In the genomic region with DNA sequence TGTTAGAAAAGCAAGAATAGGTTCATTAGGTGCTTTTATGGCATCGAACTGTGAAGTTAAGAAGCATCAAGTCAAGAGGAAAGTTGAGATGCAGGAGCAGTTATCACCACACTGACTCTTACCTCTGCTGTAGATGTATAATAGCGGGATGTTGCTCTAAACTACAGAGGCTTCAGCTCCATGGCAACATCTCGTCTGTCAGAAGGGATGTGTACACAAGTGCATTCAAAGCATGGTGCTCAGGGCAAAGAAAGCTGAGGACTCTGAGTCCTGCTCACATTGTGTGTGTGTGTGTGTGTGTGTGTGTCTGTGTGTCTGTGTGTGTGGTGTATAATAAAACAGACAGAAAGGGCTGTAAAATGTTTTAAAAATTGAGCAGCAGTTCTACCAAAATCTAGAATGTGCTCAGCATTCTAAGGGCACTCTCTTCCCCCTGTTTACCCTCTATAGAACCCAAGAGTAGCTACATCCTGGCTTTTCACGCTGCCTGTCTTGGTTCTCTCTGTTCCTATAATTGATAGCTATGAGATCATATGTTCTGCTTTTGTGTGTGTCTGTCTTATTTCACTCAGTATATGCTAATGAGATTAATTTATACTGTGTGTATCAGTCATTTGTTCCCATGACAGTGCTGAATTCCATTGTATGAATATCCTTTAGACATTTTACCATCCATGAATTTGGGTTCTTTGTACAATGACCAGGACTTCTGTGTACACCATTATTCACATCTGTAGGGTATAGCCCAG, we compare ENCODE assay signal across 21 mouse cellular contexts. TPM values are rescaled to one million over a fixed set of nuclear protein-coding genes. Genes with fewer than 3 reads are reported as not detected.
A peak's percentile ranks its signal among the peaks of the same experiment; 100 is the strongest.
DNase-seq lines count a peak whose midpoint lies in the region; ATAC-seq lines count a peak whose summit lies in the region.
"Had no signal": no experiment of that assay in that cellular context is flagged by ENCODE, and none has a peak within 500 bp of the region (broad histone marks: within the 10 kb centered on the region; RNA-seq: fewer than 3 reads in every experiment).

No protein-coding gene starts in this region.

- H3K27me3 ChIP-seq in forebrain, embryonic 14.5 days (replicated peaks; ENCODE audit: control insufficient read depth, insufficient read depth, low read length) = no peaks in the 10 kb centered on the region
- H3K27me3 ChIP-seq in forebrain, embryonic 11.5 days (ENCODE audit: control insufficient read depth, insufficient read depth, low read length) = no peaks in the 10 kb centered on the region
- no peaks in the 10 kb centered on the region for H3K27me3 ChIP-seq in hindbrain, embryonic 16.5 days (replicated peaks; ENCODE audit: control insufficient read depth, insufficient read depth, low read length)
- no peaks in the 10 kb centered on the region for H3K27me3 ChIP-seq in hindbrain, embryonic 10.5 days (ENCODE audit: insufficient read depth, poor library complexity, severe bottlenecking)
- H3K27me3 ChIP-seq in neural tube, embryonic 13.5 days = no peaks in the 10 kb centered on the region
- no peaks in the 10 kb centered on the region for H3K27me3 ChIP-seq in intestine, embryonic 16.5 days (replicated peaks; ENCODE audit: control insufficient read depth, insufficient read depth, low read length)
- H3K27me3 ChIP-seq: CH12.LX; stomach, embryonic 15.5 days had no signal

- H3K27ac ChIP-seq in forebrain, embryonic 14.5 days (ENCODE audit: low read depth, low read length) = no peak overlapping the region
- no peak overlapping the region for H3K27ac ChIP-seq in forebrain, embryonic 11.5 days (ENCODE audit: low read depth, low read length)
- H3K27ac ChIP-seq in hindbrain, embryonic 16.5 days (ENCODE audit: low read depth, low read length) = no peak overlapping the region
- no peak overlapping the region for H3K27ac ChIP-seq in hindbrain, embryonic 10.5 days
- no peak overlapping the region for H3K27ac ChIP-seq in neural tube, embryonic 13.5 days (replicated peaks)
- H3K27ac ChIP-seq in intestine, embryonic 16.5 days (ENCODE audit: low read length) = no peak overlapping the region
- H3K27ac ChIP-seq: limb, embryonic 10.5 days; stomach, embryonic 15.5 days had no signal

- no peak for DNase-seq in forebrain, embryonic 14.5 days (ENCODE audit: low spot score)
- no peak for DNase-seq in forebrain, embryonic 11.5 days (ENCODE audit: low spot score)
- no peak for DNase-seq in hindbrain, embryonic 10.5 days (ENCODE audit: low spot score)
- no peak for DNase-seq in testis, postnatal 14 days (ENCODE audit: low spot score)
- DNase-seq: adrenal gland, adult 8-10 months; cerebellum, adult 11-12 months; cerebellum, postnatal 25 days; heart, postnatal 4 days; kidney, adult 18-20 months; kidney, postnatal 10 days; lung, embryonic 14.5 days; lung, postnatal 4 days; spleen, adult 18-20 months had no signal

- ATAC-seq in forebrain, embryonic 14.5 days = peak; percentile 48
- ATAC-seq in forebrain, embryonic 11.5 days (replicated peaks; ENCODE audit: low FRiP score) = no peak
- ATAC-seq in hindbrain, embryonic 16.5 days = peak; percentile 37; the same call in 1 of the 2 replicates
- ATAC-seq in inflammation-experienced regulatory T-cells, adult 6 months = peak; percentile 48
- ATAC-seq in neural tube, embryonic 13.5 days (ENCODE audit: low read depth) = peak; percentile 43; the same call in 1 of the 2 replicates
- no peak for ATAC-seq in intestine, embryonic 16.5 days

- H3K4me2 ChIP-seq in forebrain, embryonic 14.5 days (ENCODE audit: low read length) = no peak overlapping the region
- no peak overlapping the region for H3K4me2 ChIP-seq in forebrain, embryonic 11.5 days (ENCODE audit: low read depth, low read length, severe bottlenecking)
- H3K4me2 ChIP-seq in hindbrain, embryonic 16.5 days (ENCODE audit: low read length) = no peak overlapping the region
- no peak overlapping the region for H3K4me2 ChIP-seq in neural tube, embryonic 13.5 days
- H3K4me2 ChIP-seq in intestine, embryonic 16.5 days (ENCODE audit: low read depth, low read length) = no peak overlapping the region
- H3K4me2 ChIP-seq: liver, embryonic 11.5 days; lung, embryonic 14.5 days; stomach, embryonic 15.5 days had no signal

- H3K4me1 ChIP-seq in forebrain, embryonic 14.5 days (ENCODE audit: control insufficient read depth, insufficient read depth, low read length) = peaks cover 3% of the 10 kb centered on the region; the same call in 1 of the 2 replicates
- H3K4me1 ChIP-seq in forebrain, embryonic 11.5 days (replicated peaks; ENCODE audit: control insufficient read depth, insufficient read depth, low read length) = no peaks in the 10 kb centered on the region
- no peaks in the 10 kb centered on the region for H3K4me1 ChIP-seq in hindbrain, embryonic 16.5 days (ENCODE audit: control insufficient read depth, insufficient read depth, low read depth, low read length)
- 0 out of 2 replicates have a peak, but pooled peaks cover 6% of the 10 kb centered on the region for H3K4me1 ChIP-seq in hindbrain, embryonic 10.5 days (replicated peaks)
- peaks cover 7% of the 10 kb centered on the region; the same call in 1 of the 2 replicates for H3K4me1 ChIP-seq in neural tube, embryonic 13.5 days (replicated peaks)
- no peaks in the 10 kb centered on the region for H3K4me1 ChIP-seq in intestine, embryonic 16.5 days (ENCODE audit: control insufficient read depth, insufficient read depth, low read length)
- H3K4me1 ChIP-seq: limb, embryonic 10.5 days; stomach, embryonic 15.5 days had no signal

- 54% methylated on average over 4 of the region's 4 CpGs for WGBS in forebrain, embryonic 14.5 days
- WGBS in forebrain, embryonic 11.5 days = 74% methylated on average over 4 of the region's 4 CpGs
- WGBS in hindbrain, embryonic 16.5 days = 41% methylated on average over 4 of the region's 4 CpGs
- 68% methylated on average over 4 of the region's 4 CpGs for WGBS in hindbrain, embryonic 10.5 days
- WGBS in neural tube, embryonic 13.5 days = 42% methylated on average over 4 of the region's 4 CpGs
- 60% methylated on average over 4 of the region's 4 CpGs for WGBS in intestine, embryonic 16.5 days

- H3K9me3 ChIP-seq in forebrain, embryonic 14.5 days (replicated peaks; ENCODE audit: control insufficient read depth, low read length) = no peaks in the 10 kb centered on the region
- H3K9me3 ChIP-seq in forebrain, embryonic 11.5 days (ENCODE audit: control insufficient read depth, low read length) = no peaks in the 10 kb centered on the region
- H3K9me3 ChIP-seq in hindbrain, embryonic 16.5 days (ENCODE audit: control insufficient read depth, low read length) = no peaks in the 10 kb centered on the region
- no peaks in the 10 kb centered on the region for H3K9me3 ChIP-seq in hindbrain, embryonic 10.5 days
- no peaks in the 10 kb centered on the region for H3K9me3 ChIP-seq in neural tube, embryonic 13.5 days
- no peaks in the 10 kb centered on the region for H3K9me3 ChIP-seq in intestine, embryonic 16.5 days (ENCODE audit: control insufficient read depth, low read length)
- H3K9me3 ChIP-seq: limb, embryonic 10.5 days; stomach, embryonic 15.5 days had no signal

- H3K4me3 ChIP-seq in forebrain, embryonic 14.5 days (ENCODE audit: low read depth, low read length) = no peak overlapping the region
- no peak overlapping the region for H3K4me3 ChIP-seq in forebrain, embryonic 11.5 days (ENCODE audit: low read depth, low read length)
- H3K4me3 ChIP-seq in hindbrain, embryonic 16.5 days (ENCODE audit: low read length) = no peak overlapping the region
- no peak overlapping the region for H3K4me3 ChIP-seq in hindbrain, embryonic 10.5 days
- H3K4me3 ChIP-seq in neural tube, embryonic 13.5 days = no peak overlapping the region
- no peak overlapping the region for H3K4me3 ChIP-seq in intestine, embryonic 16.5 days (ENCODE audit: low read length)
- H3K4me3 ChIP-seq: limb, embryonic 10.5 days; stomach, embryonic 15.5 days had no signal

- H3K36me3 ChIP-seq in forebrain, embryonic 14.5 days (ENCODE audit: control insufficient read depth, insufficient read depth, low read length) = no peaks in the 10 kb centered on the region
- H3K36me3 ChIP-seq in forebrain, embryonic 11.5 days (ENCODE audit: control insufficient read depth, insufficient read depth, low read length) = no peaks in the 10 kb centered on the region
- no peaks in the 10 kb centered on the region for H3K36me3 ChIP-seq in hindbrain, embryonic 16.5 days (ENCODE audit: control insufficient read depth, insufficient read depth, low read length)
- no peaks in the 10 kb centered on the region for H3K36me3 ChIP-seq in hindbrain, embryonic 10.5 days
- H3K36me3 ChIP-seq in neural tube, embryonic 13.5 days = no peaks in the 10 kb centered on the region
- H3K36me3 ChIP-seq in intestine, embryonic 16.5 days (ENCODE audit: control insufficient read depth, insufficient read depth, low read length) = no peaks in the 10 kb centered on the region
- H3K36me3 ChIP-seq: limb, embryonic 10.5 days; stomach, embryonic 15.5 days had no signal

- H3K9ac ChIP-seq in forebrain, embryonic 14.5 days (ENCODE audit: low read length) = no peak overlapping the region
- no peak overlapping the region for H3K9ac ChIP-seq in forebrain, embryonic 11.5 days (ENCODE audit: low read length)
- H3K9ac ChIP-seq in hindbrain, embryonic 16.5 days (ENCODE audit: low read depth, low read length) = no peak overlapping the region
- no peak overlapping the region for H3K9ac ChIP-seq in neural tube, embryonic 13.5 days
- no peak overlapping the region for H3K9ac ChIP-seq in intestine, embryonic 16.5 days (ENCODE audit: low read depth, low read length)
- H3K9ac ChIP-seq: lung, embryonic 14.5 days; stomach, embryonic 15.5 days had no signal

RNA-seq across cellular contexts. Expression of gene Hivep2, which starts 39.1 kb away (rescaled TPM):
- polyA plus RNA-seq in forebrain, embryonic 14.5 days (2014; fragmentation: Nextera tagmentation; extraction: Ambion mirVana) = 21.1 and 36.8 TPM in 2 replicates
- 3.6 and 4.7 TPM in 2 replicates for polyA plus RNA-seq in forebrain, embryonic 11.5 days (2014; fragmentation: Nextera tagmentation; extraction: Ambion mirVana)
- polyA plus RNA-seq in hindbrain, embryonic 16.5 days (2015; fragmentation: Nextera tagmentation; extraction: Ambion mirVana) = 10.6 and 12.5 TPM in 2 replicates
- polyA plus RNA-seq in hindbrain, embryonic 10.5 days (2016; fragmentation: Nextera tagmentation; extraction: Ambion mirVana) = 1.2 and 1.6 TPM in 2 replicates
- polyA plus RNA-seq in inflammation-experienced regulatory T-cells, adult 6 months (2017; shearing (Covaris generic)) = 10 to 100 TPM; 19.4 to 32.6 (median 24.8) TPM
- polyA plus RNA-seq in neural tube, embryonic 13.5 days (2015; fragmentation: Nextera tagmentation; extraction: Ambion mirVana) = 8.6 and 9.5 TPM in 2 replicates
- polyA plus RNA-seq in intestine, embryonic 16.5 days (2015; fragmentation: Nextera tagmentation; extraction: Ambion mirVana) = 3.4 and 3.6 TPM in 2 replicates

Comparison
In these comparisons a context has a peak if more than half of its experiments do, and no peak if none do; other contexts are left out.
1. ATAC-seq: peak in forebrain, embryonic 14.5 days (single experiment), hindbrain, embryonic 16.5 days (single experiment), inflammation-experienced regulatory T-cells, adult 6 months (single experiment) and neural tube, embryonic 13.5 days (single experiment); none in forebrain, embryonic 11.5 days (single experiment) and intestine, embryonic 16.5 days (single experiment).